Mouse (Mus musculus): ENCODE data around the gene Mrm2.

GRCm38 (mm10) chr5:140338779-140339178 is 7.1 kb upstream of the Mrm2 start:
- TF ChIP-seq CTCF (IDR thresholded peaks at IDR 0.05; ENCODE audit: low read depth, low read length) (peak; percentile 51), POLR2A (IDR thresholded peaks at IDR 0.05; ENCODE audit: insufficient read depth, low read length) (no peak), EP300 (IDR thresholded peaks at IDR 0.05; ENCODE audit: insufficient read depth, low read depth, low read length) (no peak)

All from ES-Bruce4 (cell line).